Mouse (Mus musculus) liver, postnatal 0 days (tissue): ENCODE results near the gene Fbp2.
"Not testable (repeated sequence)": the region's sequence is repeated elsewhere in the genome, so short reads cannot be mapped to it uniquely, and the experiment has no call there.

Source experiments
- CTCF ChIP-seq: sonication (generic); IDR thresholded peaks from 2 replicates; pipeline ENCODE4 v1.5.1; 2016; ENCODE audit warnings: antibody characterized with exemption, low read depth
- EP300 ChIP-seq: IDR thresholded peaks from 2 replicates; pipeline ENCODE4 v1.6.1; 2016; ENCODE audit warnings: antibody characterized with exemption, low read depth, mild to moderate bottlenecking

- TF ChIP-seq CTCF: not testable (repeated sequence)
- TF ChIP-seq EP300: 0 out of 2 replicates have a peak, but pooled peaks have one; percentile 24
These were observed 1.0 kb upstream of the Fbp2 start for GRCm38 (mm10) chr13:62859251-62859650.
